ENCODE assay signal across 9 mouse cellular contexts in the genomic region with DNA sequence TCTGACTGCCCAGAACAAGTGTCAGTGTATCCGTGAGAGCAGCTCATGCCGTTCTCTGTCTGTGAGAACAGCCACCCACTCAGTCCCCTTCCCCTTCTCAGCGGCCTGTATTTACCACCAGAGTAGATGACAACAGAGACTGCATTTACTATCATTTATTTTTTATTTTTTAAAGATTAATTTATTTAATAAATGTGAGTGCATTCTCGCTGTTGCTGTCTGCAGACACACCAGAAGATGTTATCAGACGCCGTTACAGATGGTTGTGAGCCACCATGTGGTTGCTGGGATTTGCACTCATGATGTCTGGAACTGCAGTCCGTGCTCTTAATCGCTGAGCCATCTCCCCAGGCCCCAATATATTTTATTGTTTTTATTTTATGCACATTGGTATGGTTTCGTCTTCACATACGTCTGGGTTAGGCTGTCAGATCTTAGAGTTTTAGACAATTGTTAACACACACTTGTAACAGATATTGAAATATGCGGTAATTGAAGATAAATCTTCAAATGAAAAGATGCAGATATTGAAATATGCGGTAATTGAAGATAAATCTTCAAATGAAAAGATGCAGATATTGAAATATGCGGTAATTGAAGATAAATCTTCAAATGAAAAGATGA. TPM values are rescaled to one million over a fixed set of nuclear protein-coding genes. Genes with fewer than 3 reads are reported as not detected.
DNase-seq lines count a peak whose midpoint lies in the region; ATAC-seq and TF ChIP-seq lines count a peak whose summit lies in the region.
"Not testable (repeated sequence)": the region's sequence is repeated elsewhere in the genome, so short reads cannot be mapped to it uniquely, and the experiment has no call there.
"Had no signal": no experiment of that assay in that cellular context is flagged by ENCODE, and none has a peak within 500 bp of the region (broad histone marks: within the 10 kb centered on the region; RNA-seq: fewer than 3 reads in every experiment).

No protein-coding gene starts in this region.

- intact Hi-C loops in left cerebral cortex, postnatal 14 days (cut with DNase I) = not testable (repeated sequence)

- not testable (repeated sequence) for H3K36me3 ChIP-seq in heart, embryonic 16.5 days (ENCODE audit: control insufficient read depth, insufficient read depth); small intestine, adult 2 months (ENCODE audit: control insufficient read depth, insufficient read depth, low read length)

- H3K4me3 ChIP-seq in heart, embryonic 16.5 days (ENCODE audit: low read length) = peak overlapping the region; percentile 18; the same call in 1 of the 2 replicates
- peak overlapping the region; percentile 28; the same call in 1 of the 2 replicates for H3K4me3 ChIP-seq in small intestine, adult 2 months (ENCODE audit: low read depth, low read length)

- not testable (repeated sequence) for TF ChIP-seq CTCF in small intestine, adult 2 months (IDR thresholded peaks at IDR 0.05; ENCODE audit: extremely low read depth, insufficient read length, insufficient replicate concordance, low read depth, low read length)

- 0 out of 2 replicates have a peak, but pooled peaks have one; percentile 9 for ATAC-seq in frontal cortex, adult (ENCODE audit: low TSS enrichment)
- not testable (repeated sequence) for ATAC-seq in heart, embryonic 16.5 days (replicated peaks; ENCODE audit: extremely low read depth, insufficient read depth, low FRiP score)

- H3K27me3 ChIP-seq in heart, embryonic 16.5 days (ENCODE audit: control insufficient read depth, insufficient read depth, low read length); small intestine, adult 2 months (ENCODE audit: control insufficient read depth, insufficient read depth, low read length): not testable (repeated sequence)

- H3K4me1 ChIP-seq in heart, embryonic 16.5 days (ENCODE audit: control insufficient read depth, insufficient read depth, low read length); small intestine, adult 2 months (ENCODE audit: control insufficient read depth, insufficient read depth, insufficient read length, low read length): not testable (repeated sequence)

- peak; percentile 40 for DNase-seq in CD4-positive helper T cell, adult 2 months (ENCODE audit: low read depth, low spot score)
- peak; percentile 65 for DNase-seq in T-cell, adult 2 months (ENCODE audit: low spot score)
- DNase-seq in layer of hippocampus, adult 8-10 months (ENCODE audit: low spot score in 2 of 2) = peak; percentile 68 to 84
- DNase-seq in left cerebral cortex, postnatal 14 days (ENCODE audit: low spot score in 2 of 2) = peak; percentile 41 to 58
- DNase-seq in thymus, postnatal 10 days (ENCODE audit: low spot score in 2 of 2) = peak; percentile 24 to 37

- not testable (repeated sequence) for H3K4me2 ChIP-seq in heart, embryonic 16.5 days (ENCODE audit: low read depth, low read length)

- not testable (repeated sequence) for H3K9ac ChIP-seq in heart, embryonic 16.5 days (ENCODE audit: low read length)

- not testable (repeated sequence) for TF ChIP-seq POLR2A in small intestine, adult 2 months (IDR thresholded peaks at IDR 0.05; ENCODE audit: low read depth, low read length)

- not testable (repeated sequence) for H3K27ac ChIP-seq in heart, embryonic 16.5 days (ENCODE audit: low read length); small intestine, adult 2 months (ENCODE audit: insufficient read depth, low read depth, low read length)

- H3K9me3 ChIP-seq in heart, embryonic 16.5 days (replicated peaks; ENCODE audit: control insufficient read depth, low read length) = not testable (repeated sequence)

- WGBS in heart, embryonic 16.5 days = 77% methylated on average over 13 of the region's 13 CpGs
- 77% methylated on average over 13 of the region's 13 CpGs for WGBS in small intestine, adult 2 months

RNA-seq across cellular contexts. Expression of a gene that starts 11.5 kb away (rescaled TPM):
- 0.11 and 0.26 TPM in 2 replicates for polyA plus RNA-seq in heart, embryonic 16.5 days (2015; fragmentation: Nextera tagmentation; extraction: Ambion mirVana)
- 1 to 10 TPM; 2.5 to 6.7 (median 4.3) TPM for total RNA-seq in layer of hippocampus, adult 8-10 months (2022)
- 1 to 10 TPM; 2.0 TPM for total RNA-seq in left cerebral cortex, postnatal 14 days (2021)
- polyA plus RNA-seq in small intestine, adult 2 months (2012; rRNA removed) = not detected in 2 replicates
- total RNA-seq: heart, postnatal 36 days had no signal
